Mouse (Mus musculus): ENCODE measurements around the gene Asxl2.
A peak's percentile ranks its signal among the peaks of the same experiment; 100 is the strongest.

The Asxl2 gene

GRCm38 (mm10) chr12:3546781-3547180, 120.1 kb downstream of the Asxl2 start:
- peak; percentile 53 for ATAC-seq (ENCODE audit: low TSS enrichment)

GRCm38 (mm10) chr12:3547506-3547905, 120.8 kb downstream of the Asxl2 start:
- ATAC-seq (ENCODE audit: low TSS enrichment), result no peak

GRCm38 (mm10) chr12:3547911-3548310, 121.3 kb downstream of the Asxl2 start:
- no peak for ATAC-seq (ENCODE audit: low TSS enrichment)

GRCm38 (mm10) chr12:3548582-3549211, 122.0 kb downstream of the Asxl2 start:
- ATAC-seq (ENCODE audit: low TSS enrichment), result peak; percentile 88

GRCm38 (mm10) chr12:3550280-3550679, 123.6 kb downstream of the Asxl2 start:
- no peak for ATAC-seq (ENCODE audit: low TSS enrichment)
